Mouse (Mus musculus) G1E-ER4 (cell line): ENCODE data around the gene Pde3b. TPM values are rescaled to one million over a fixed set of nuclear protein-coding genes. Genes with fewer than 3 reads are reported as not detected.

ENCODE experiments used
- GATA1 ChIP-seq: IDR thresholded peaks from one replicate; pipeline ENCODE4 v1.8.0; 2012; ENCODE audit warnings: low read length, inconsistent platforms
- polyA plus RNA-seq: library from polyadenylated mRNA; stranded (reverse); fragments of >175 nt; gene quantifications from 2 replicates; pipeline ENCODE4 v1.2.3, GENCODE M21; 2012

Gene Pde3b
- 0.01 and 0.11 TPM in 2 replicates for polyA plus RNA-seq

- TF ChIP-seq GATA1, result no peak
Observed at GRCm38 (mm10) chr7:114414421-114415335, at the start of gene Pde3b. Gene Pde3b (plus strand): TSS chr7:114415281.

- TF ChIP-seq GATA1, result no peak
Observed at GRCm38 (mm10) chr7:114402130-114402529, 13.0 kb upstream of the Pde3b start.

GRCm38 (mm10) chr7:114415336-114416020, 397 bp downstream of the Pde3b start:
- TF ChIP-seq GATA1, result no peak

GRCm38 (mm10) chr7:114416021-114416845, 1.2 kb downstream of the Pde3b start:
- no peak for TF ChIP-seq GATA1

- TF ChIP-seq GATA1, result no peak
Observed at GRCm38 (mm10) chr7:114420918-114421317, 5.8 kb downstream of the Pde3b start.

- TF ChIP-seq GATA1, result no peak
Observed at GRCm38 (mm10) chr7:114422224-114422623, 7.1 kb downstream of the Pde3b start.

GRCm38 (mm10) chr7:114429768-114430167, 14.7 kb downstream of the Pde3b start:
- no peak for TF ChIP-seq GATA1

- TF ChIP-seq GATA1, result no peak
Observed at GRCm38 (mm10) chr7:114431966-114432365, 16.9 kb downstream of the Pde3b start.

- TF ChIP-seq GATA1, result no peak
Observed at GRCm38 (mm10) chr7:114439726-114440125, 24.6 kb downstream of the Pde3b start.

- TF ChIP-seq GATA1, result no peak
Observed at GRCm38 (mm10) chr7:114440494-114440893, 25.4 kb downstream of the Pde3b start.

- TF ChIP-seq GATA1, result no peak
Observed at GRCm38 (mm10) chr7:114452876-114453275, 37.8 kb downstream of the Pde3b start.

GRCm38 (mm10) chr7:114453300-114453990, 38.4 kb downstream of the Pde3b start:
- TF ChIP-seq GATA1, result no peak

GRCm38 (mm10) chr7:114454858-114455257, 39.8 kb downstream of the Pde3b start:
- no peak for TF ChIP-seq GATA1

- no peak for TF ChIP-seq GATA1
Observed at GRCm38 (mm10) chr7:114456904-114457303, 41.8 kb downstream of the Pde3b start.

GRCm38 (mm10) chr7:114459909-114460308, 44.8 kb downstream of the Pde3b start:
- TF ChIP-seq GATA1, result no peak
